Mouse (Mus musculus) adrenal gland, postnatal 10 days (tissue): Measurements from ENCODE around the gene Vmn1r74. TPM values are rescaled to one million over a fixed set of nuclear protein-coding genes. Genes with fewer than 3 reads are reported as not detected.
"Not testable (repeated sequence)": the region's sequence is repeated elsewhere in the genome, so short reads cannot be mapped to it uniquely, and the experiment has no call there.

Experiments
- DNase-seq: peaks from one replicate; pipeline ENCODE4 v3.0.0; 2021; ENCODE audit warnings: mixed read lengths
- long read RNA-seq, 2 experiments: library from polyadenylated mRNA; stranded (forward); transcript quantifications; one replicate each; pipeline ENCODE4 v2.0.0; 2021
- total RNA-seq, 2 experiments: library from RNA; stranded (reverse); gene quantifications; 2 replicates each; pipeline ENCODE4 v1.2.3; 2021

The Vmn1r74 gene
- not detected for total RNA-seq
- long read RNA-seq, experiment 1 = 0 reads
- long read RNA-seq, experiment 2 = 0 reads

DNA sequence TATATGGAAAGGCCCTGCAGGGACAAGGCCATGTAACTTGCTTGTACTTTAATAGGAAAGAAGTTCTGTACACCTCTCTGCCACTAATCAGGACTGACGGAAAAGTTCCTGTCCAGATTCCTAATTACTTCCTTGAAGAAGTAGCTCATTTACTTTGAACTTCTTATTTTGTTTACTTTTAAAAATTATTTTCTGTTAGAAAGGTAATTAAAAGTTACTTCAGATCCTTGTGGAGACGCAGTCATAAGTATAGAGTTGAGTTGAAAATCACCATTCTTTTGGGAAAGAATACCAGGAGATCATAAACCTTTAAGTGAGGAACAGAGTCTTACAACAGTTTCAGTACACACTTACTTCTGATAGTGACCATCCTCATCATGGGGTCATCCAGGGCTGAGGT is at the start of gene Vmn1r74:
Gene Vmn1r74 (plus strand): TSS at position 301 of the 400 bp plus-strand sequence.
- no peak for DNase-seq

- no peak for DNase-seq
Measured at GRCm38 (mm10) chr7:11813751-11814150, 20.0 kb upstream of the Vmn1r74 start.

DNA sequence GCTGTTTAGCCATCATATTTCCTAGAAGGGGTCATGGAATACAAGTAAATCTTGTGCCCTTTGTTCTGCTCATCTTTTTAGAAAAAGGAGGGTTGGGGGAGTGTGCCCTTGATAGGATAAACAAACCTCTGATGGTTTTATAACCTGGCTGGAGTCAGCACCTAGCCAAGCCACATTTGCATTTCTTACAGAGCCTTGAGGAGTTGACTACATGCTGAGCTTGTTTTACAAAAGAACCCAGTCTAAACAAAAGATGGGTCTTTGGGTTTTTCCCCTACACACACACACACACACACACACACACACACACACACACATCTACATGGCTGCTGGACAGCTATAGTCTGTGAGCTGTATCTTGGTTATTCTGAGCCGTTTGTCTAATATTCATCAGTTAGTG is 11.6 kb upstream of the Vmn1r74 start:
- no peak for DNase-seq

- DNase-seq = not testable (repeated sequence)
Measured at GRCm38 (mm10) chr7:11823246-11823645, 10.5 kb upstream of the Vmn1r74 start.

GRCm38 (mm10) chr7:11874330-11874729 is 40.5 kb downstream of the Vmn1r74 start, which contains the start of gene Vmn1r75:
Gene Vmn1r75 (plus strand): TSS chr7:11874630.
- DNase-seq = no peak

Other genes starting within 250 kb of the Vmn1r74 start
- gene Zscan4-ps3, start 224.7 kb upstream of the Vmn1r74 start, total RNA-seq = not detected
- gene Vmn1r72, start 153.8 kb upstream of the Vmn1r74 start, total RNA-seq = not detected
- not detected for gene Vmn1r73, start 103.7 kb upstream of the Vmn1r74 start, total RNA-seq
- not detected for gene Vmn1r75, start 40.6 kb downstream of the Vmn1r74 start, total RNA-seq
- gene Vmn1r76, start 104.2 kb downstream of the Vmn1r74 start, total RNA-seq = not detected
- not detected for gene Vmn1r77, start 202.8 kb downstream of the Vmn1r74 start, total RNA-seq